Mouse (Mus musculus) olfactory bulb, adult 2 months (tissue): ENCODE measurements around the gene Ppm1h.

ENCODE experiments used
- CTCF ChIP-seq: fragments of 200-500 bp; IDR thresholded peaks from 2 replicates; pipeline ENCODE4 v1.5.1; 2012; ENCODE audit warnings: low read depth, mild to moderate bottlenecking, low read length, moderate library complexity; ENCODE audit not compliant: insufficient read depth
- POLR2A ChIP-seq: fragments of 200-500 bp; IDR thresholded peaks from 2 replicates; pipeline ENCODE4 v1.6.1; 2012; ENCODE audit warnings: mild to moderate bottlenecking, low read depth, low read length, moderate library complexity; ENCODE audit not compliant: insufficient read depth

- TF ChIP-seq CTCF = no peak
- no peak for TF ChIP-seq POLR2A
Measured at GRCm38 (mm10) chr10:122696335-122696734, 17.8 kb downstream of the Ppm1h start.
